Mouse (Mus musculus): ENCODE data around the gene Rhoc. TPM values are rescaled to one million over a fixed set of nuclear protein-coding genes. Genes with fewer than 3 reads are reported as not detected.

Gene Rhoc
- polyA plus RNA-seq (2012; rRNA removed): 35.0 and 39.1 TPM in 2 replicates

DNA sequence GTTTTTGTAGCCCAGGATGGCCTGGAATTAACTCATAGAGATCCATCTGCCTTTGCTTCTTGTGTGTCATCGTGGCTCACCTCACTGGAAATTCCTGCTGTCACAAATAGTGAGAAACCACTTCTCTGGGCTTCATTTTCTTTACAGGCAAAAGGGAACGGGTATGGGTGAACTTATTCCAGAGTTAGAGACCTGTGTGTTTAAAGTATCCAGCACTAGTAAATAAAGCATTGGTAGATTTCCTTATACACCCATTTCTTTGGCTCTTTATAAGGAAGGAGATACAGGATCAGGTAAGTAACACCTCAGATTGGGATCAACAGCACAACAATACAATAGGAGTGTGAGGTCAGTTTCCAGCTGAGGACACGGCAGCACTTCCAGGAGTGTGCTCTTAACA, at the start of gene Rhoc:
Gene Rhoc (plus strand): TSS at position 301 of the 400 bp plus-strand sequence.

DNA sequence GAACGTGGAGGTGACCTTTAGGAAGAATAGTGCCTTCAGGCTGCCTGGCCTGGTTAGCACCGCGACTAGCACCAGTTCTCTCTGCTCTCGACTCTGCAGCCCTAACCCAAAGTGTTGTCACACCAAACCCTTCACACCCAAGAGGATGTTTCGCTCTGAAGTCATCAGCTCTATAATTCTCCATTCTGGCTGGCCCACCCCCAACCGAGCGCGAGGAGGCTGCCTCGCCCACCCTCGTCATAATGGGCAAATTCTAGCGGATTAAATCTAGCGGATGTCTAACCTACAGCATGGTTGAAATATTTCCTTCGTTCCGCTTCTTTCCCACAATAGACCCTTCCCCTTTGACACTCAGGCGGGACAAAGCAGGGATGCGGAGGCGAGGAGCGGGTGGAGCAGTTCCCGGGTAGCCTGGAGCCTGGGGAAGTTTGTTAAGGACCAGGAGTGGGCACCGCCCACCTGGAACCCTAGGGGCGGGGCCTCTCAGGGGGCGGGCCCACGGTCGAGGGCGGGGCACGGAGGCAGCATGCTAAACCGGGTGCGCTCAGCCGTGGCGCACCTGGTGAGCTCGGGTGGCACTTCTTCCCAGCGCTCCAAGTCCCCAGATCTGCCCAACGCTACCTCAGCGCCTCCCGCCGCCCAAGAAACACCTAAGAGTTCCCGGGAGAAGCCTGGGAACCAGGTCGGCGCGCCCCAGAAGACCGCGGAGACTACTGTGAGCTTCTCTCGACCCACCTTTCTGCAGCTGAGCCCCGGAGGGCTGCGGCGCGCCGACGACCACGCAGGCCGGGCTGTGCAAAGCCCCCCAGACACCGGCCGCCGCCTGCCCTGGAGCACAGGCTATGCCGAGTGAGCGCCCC, 7.4 kb upstream of the Rhoc start, which contains the start of gene Ppm1j:
Gene Ppm1j (plus strand): TSS at position 496 of the 860 bp plus-strand sequence.

DNA sequence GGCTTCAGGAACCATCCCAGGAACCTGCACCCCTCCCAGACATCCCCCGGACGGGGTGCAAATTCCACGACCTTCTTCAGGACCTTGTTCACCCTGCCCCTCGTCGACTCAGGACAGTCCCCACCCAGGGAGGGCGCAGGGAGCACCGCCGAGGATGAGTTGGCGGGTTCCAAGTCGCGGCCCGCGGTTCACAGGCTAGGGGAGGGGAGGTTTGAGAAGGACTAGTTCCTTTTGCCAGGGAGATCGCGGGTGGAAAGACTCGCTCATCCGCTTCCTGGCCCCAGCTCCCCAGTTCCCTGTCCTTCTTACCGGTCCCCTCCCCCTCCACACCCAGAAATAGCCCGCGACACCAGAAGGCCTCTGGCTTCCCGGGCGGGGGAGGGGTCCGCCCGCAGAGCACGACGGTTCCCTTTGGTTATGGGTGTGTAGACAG, 6.7 kb upstream of the Rhoc start, which contains the start of gene Fam19a3:
Gene Fam19a3 (minus strand): TSS at position 370 of the 433 bp plus-strand sequence.

DNA sequence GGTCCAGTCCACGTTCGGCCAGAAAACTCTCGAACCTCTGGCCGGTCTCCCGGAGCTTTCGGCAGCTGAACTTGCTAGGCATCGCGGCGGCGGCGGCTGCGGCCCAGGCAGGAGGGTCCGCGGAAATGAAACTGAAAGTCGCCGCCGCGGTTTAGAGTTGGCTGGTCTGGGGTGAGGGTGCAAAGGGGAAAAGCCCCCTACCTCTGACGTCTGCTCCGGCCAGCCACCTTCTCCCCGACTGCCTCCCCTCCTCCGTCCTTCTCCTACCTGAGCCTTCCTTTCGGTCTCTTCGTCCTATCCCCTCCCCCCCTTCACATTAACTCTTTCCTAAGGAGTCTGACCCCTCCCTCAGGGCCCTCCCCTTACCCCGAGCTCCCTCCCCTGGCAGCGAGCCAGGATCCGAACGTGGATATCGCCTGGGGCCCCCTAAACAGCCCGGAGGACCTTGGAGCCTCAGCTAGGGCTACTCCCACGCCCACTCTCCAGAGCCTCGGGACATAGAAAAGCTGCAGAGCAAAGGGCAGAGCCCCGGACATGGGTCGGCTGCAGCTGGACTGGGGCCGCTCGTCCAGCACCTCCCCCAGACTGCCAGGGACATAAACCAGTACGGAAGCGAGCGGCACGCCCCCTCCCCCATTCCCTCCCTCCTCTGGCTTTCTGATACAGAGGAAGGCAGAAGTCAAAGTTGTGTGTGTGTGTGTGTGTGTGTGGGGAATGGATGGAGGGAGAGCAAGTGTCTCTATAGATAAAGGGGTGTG, 30.0 kb downstream of the Rhoc start, which contains the start of gene Mov10:
Gene Mov10 (minus strand): TSS at position 573 of the 758 bp plus-strand sequence.

Other genes with a start within 250 kb of the Rhoc start
- 11.1 and 13.4 TPM in 2 replicates for gene Slc16a1, start 149.7 kb upstream of the Rhoc start, polyA plus RNA-seq (2012; rRNA removed)
- gene Ppm1j, start 7.3 kb upstream of the Rhoc start, polyA plus RNA-seq (2012; rRNA removed): 2.6 and 5.0 TPM in 2 replicates
- 0.45 and 0.62 TPM in 2 replicates for gene Fam19a3, start 6.5 kb upstream of the Rhoc start, polyA plus RNA-seq (2012; rRNA removed)
- gene Mov10, start 30.2 kb downstream of the Rhoc start, polyA plus RNA-seq (2012; rRNA removed): 7.1 and 7.4 TPM in 2 replicates
- 13.4 and 13.8 TPM in 2 replicates for gene St7l, start 75.6 kb downstream of the Rhoc start, polyA plus RNA-seq (2012; rRNA removed)
- 52.9 and 53.6 TPM in 2 replicates for gene Capza1, start 76.1 kb downstream of the Rhoc start, polyA plus RNA-seq (2012; rRNA removed)
- gene Wnt2b, start 173.5 kb downstream of the Rhoc start, polyA plus RNA-seq (2012; rRNA removed): 1.2 and 1.3 TPM in 2 replicates